Mouse (Mus musculus): ENCODE data around the gene Apcs.

Gene Apcs

DNA sequence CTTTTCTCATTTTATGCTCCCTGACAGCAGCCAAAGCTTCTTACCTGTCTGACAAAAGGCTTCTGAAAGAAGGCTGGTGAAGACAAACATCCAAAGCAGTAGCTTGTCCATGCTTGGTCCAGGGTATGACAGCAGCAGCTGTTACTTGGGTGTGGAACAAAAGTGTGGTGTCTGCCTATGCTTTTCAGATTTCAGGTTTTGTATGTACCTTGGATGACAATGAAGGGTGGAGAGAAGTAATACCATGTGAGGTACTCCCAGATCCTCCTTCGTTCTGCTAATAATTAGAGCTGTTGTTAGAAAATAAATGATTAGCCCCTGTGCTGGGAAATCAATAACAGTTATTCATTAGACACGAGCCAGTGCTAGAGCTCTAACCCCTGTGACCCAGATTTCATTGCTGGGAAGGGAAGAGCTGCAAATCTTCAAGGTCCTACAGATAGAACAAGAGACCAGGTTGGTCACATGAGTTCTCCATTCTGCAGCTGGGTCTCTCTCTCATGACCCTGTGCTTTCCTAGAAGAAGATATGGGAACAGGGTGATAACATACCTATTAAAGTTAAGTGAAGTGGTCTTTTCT is at the start of gene Apcs:
Gene Apcs (minus strand): TSS at position 265 of the 581 bp plus-strand sequence.
- DNase-seq (ENCODE audit: low spot score in 2 of 2) = no peak

DNA sequence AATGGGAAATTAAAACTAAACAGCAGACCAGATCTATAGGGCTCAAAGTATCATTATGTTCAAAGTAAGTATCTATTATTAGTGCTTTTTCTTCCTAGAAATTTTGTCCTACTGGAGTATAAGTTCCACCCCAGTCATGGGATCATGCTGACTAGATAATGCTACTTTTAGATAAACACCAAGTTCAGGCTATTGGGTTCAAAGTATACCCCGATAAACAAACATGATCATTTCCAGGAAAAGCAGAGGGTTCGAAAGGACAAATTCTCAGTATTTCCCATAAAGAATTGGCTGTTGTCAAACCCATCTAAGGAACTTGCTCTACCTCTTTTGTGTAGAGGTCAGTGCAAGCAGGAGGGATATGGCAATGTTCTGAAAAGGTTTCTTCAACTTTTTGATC is 37.4 kb upstream of the Apcs start:
- no peak for DNase-seq (ENCODE audit: low spot score in 2 of 2)

DNA sequence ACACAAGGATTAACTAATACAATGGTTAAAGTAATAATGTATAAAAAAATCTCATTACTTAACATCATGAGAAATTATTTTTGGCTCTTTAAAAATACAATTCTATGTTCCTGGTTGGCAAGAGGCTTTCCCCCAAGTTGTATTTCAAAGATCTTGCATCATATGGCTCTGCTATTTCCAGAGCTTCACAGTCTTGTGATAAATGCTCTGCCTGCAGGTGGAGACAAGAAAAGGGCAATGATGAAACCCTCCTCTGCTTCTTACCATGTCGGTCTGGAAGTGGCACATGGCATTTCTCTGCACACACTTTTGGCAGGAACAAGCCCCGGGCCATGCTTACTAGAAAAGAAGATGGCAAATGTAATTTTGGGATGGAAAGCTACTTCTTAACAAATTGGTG is 23.6 kb upstream of the Apcs start:
- DNase-seq (ENCODE audit: low spot score in 2 of 2) = no peak

DNA sequence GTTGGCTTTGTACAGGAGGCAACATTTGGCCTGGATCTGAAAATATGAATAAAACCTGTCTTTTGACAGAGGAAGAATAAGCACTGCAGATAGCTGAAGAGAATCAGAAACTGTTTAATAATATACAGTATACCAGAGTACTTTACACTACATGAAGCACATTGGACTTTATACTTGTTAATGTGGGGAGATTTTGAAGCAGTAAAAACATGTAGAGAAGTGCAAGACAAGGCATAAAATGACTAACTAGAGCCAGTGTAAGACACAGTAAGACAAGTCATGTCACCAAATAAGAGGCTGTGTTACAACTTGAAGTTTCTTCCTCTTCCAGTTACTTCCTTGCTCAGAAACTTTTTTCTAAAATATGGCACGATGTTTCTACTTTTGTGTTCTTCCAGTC is 22.3 kb upstream of the Apcs start:
- DNase-seq (ENCODE audit: low spot score in 2 of 2) = no peak

DNA sequence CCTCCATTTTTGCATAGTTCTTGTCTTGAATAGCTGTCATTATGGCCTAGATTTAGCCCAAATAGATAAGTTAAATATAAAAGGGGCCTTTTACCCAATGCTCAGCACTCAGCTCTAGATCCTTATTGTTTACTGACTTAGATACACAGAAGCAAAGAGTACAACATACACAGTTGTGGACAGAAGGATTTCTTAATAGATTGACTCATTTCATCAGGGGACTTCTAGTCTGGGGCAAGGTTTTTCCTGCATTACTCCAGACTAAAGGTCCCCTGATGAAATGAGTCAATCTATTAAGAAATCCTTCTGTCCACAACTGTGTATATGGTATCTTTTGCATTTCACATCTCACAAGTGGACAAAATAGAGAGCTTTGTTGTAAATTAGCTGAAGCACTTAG is 8.5 kb upstream of the Apcs start:
- DNase-seq (ENCODE audit: low spot score in 2 of 2) = no peak

DNA sequence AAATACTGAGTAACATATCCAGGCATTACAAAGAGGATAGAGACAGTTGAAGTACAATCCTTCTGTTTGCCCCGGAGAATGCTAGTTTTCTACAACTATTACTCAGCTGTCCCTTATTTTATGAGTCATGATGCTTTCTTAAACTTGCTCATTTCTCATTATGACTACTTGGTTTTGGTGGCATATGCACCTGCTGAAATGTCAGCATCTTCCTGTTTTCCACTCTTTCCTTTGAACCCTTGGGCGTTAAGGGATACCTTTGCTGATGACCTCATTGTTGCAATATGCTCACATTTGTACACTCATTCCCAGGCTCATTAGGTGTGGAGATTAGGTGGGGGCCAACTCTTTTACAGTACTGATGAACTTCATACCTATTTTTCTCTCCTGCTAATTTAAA is 594 bp upstream of the Apcs start:
- DNase-seq (ENCODE audit: low spot score in 2 of 2) = no peak

DNA sequence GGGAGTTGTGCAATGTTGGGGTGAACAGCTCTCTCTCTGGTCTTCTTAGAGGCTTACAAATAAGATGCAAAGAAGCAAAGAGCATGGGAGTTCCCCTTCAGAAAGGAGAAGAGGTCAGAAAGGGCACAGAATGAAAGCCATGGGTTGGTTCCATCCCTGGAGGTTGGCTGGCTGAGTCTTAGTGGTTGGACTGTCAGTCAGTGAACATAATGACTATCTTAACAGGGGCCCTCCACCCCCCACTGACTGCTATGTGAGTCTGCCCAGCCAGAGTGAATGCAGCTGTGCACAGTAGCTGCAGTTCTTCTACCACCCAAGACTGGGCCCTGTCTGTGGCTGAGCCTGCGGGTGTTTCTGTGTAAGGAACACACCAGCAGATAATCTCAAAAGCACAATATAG is 18.2 kb downstream of the Apcs start:
- DNase-seq (ENCODE audit: low spot score in 2 of 2) = no peak

DNA sequence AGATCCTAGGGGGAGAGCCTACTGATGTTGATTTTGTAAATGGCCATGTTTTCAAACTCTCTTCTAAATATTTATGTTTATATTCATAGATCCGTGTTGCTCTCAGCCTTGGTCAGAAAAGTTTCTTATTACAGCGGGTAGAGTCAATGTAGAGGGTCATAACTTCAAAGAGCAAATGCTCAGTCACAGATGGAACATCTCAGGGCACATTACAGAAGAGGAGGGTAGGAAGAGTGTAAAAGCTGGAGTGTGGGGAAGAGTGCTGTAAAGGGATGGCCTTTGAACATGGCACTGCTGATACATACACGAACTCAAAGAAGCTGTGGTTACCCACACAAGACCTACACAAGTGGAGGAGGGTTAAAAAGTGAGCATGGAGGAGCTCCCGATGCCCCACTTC is 19.6 kb downstream of the Apcs start:
- no peak for DNase-seq (ENCODE audit: low spot score in 2 of 2)

DNA sequence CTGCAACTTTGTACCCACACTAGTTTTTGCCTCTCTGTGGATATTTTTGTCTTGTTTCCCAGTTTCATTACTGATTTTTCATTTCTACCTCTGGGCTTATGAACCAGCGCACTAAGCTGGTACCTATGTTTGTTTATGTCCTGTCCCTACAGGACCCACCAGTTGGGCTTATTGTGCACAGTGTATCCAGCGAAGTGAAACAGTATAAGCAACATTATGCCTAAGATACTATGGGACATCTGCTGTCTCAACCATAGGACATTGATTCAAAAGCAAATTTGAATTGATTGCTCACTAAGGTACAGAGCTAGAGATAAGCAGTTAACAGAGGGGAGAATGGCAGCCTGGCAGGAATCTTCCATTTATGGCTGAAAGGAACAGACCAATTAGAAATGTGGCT is 46.7 kb downstream of the Apcs start:
- DNase-seq (ENCODE audit: low spot score in 2 of 2) = no peak

DNA sequence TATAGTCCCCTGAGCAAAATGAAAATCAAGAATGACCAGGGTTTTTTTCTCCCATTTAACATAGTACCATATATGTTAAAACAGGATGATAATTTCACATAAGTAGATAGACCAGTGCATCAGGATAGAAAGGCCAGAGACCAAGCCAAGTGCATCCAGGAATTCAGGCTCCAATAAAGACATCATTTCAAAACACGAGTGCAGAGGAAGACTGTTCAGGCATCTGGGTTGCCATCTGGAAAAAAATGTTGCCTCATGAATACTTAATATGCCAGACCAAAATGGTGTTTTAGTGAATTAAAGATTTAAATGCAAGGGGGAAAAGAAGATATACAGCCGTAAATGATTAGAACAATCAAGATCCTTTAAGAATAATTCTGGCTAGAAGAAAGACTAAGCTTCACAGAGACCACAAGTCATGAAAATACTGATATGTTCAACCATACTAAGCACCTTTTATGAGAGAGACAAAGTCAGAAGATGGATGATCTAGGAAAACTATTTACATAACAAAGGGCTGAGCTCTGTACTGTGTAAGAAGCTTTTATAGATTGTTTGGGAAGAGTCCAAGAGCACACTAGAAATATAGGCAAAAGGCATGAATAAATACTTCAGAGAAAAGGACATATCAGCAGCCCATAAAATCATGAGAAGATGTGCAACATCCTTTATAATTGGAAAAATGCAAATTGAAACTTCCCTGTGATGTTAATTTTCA is 47.6 kb downstream of the Apcs start:
- no peak for DNase-seq (ENCODE audit: low spot score in 2 of 2)
